Mouse (Mus musculus) kidney, adult 2 months (tissue): Measurements from ENCODE around the gene Sdr39u1.

Experiments used
- CTCF ChIP-seq: fragments of 200-500 bp; conservative IDR thresholded peaks from 2 replicates; pipeline ENCODE4 v1.5.1; 2011; ENCODE audit warnings: low read depth, mild to moderate bottlenecking, control low read depth, low read length, moderate library complexity, mixed read lengths; ENCODE audit not compliant: insufficient read depth, insufficient read length
- POLR2A ChIP-seq: fragments of 200-500 bp; IDR thresholded peaks from one replicate; pipeline ENCODE4 v1.6.1; 2011; ENCODE audit warnings: low read depth, low read length, control low read depth

- no peak for TF ChIP-seq POLR2A
- no peak for TF ChIP-seq CTCF
Observed at GRCm38 (mm10) chr14:55897671-55898070, 2.4 kb downstream of the Sdr39u1 start.
